Mouse (Mus musculus) CD8-positive naive resting alpha-beta T cell, adult 57 days (primary cell): ENCODE measurements around the gene Olfr768. TPM values are rescaled to one million over a fixed set of nuclear protein-coding genes. Genes with fewer than 3 reads are reported as not detected.

ENCODE experiments used
- total RNA-seq: library from RNA; stranded (reverse); gene quantifications from one replicate; pipeline ENCODE4 v1.2.4, GENCODE M21; 2023

Olfr768 gene
- total RNA-seq = not detected

DNA sequence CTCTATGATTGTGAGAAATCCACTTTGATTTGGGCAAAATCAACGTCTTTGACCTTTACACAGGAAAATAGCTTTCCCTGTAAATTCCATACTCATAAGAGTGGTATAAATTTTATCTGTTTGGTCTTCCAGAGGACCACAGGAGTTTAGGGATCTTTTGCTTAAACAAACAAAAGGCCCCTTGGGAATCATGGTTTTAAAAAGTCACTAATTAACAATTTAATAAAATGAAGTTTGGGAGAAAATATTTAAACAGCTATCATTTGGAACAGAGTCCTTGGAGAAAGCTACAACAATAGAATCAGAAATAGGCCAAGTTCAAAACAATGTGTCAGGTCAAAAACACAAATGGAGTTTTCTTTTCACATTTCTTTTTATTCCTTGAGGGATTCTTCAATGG lies at the start of gene Olfr768:
Olfr768 (minus strand) TSS at position 101 of the 400 bp plus-strand sequence.

DNA sequence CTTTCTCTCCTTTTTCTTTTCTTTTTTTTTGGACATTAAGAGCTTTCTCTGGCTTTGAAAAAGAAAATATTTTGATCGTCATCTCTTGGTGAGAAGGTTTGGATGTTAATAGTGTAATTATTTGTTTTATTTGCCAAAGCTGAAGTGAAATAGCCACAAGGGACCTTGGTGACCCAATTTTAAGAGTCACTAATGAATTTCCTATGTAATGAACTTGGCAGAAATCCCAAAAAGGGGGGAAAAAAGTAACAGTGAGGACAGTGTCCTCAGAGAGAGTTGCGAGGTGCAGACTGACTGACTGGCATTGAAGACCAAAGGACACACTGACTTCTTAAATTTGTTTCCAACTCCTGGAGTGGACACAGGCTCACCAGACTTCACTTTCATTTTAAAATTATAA lies 39.7 kb upstream of the Olfr768 start, which contains the start of gene Olfr770:
Olfr770 (minus strand) TSS at position 101 of the 400 bp plus-strand sequence.

DNA sequence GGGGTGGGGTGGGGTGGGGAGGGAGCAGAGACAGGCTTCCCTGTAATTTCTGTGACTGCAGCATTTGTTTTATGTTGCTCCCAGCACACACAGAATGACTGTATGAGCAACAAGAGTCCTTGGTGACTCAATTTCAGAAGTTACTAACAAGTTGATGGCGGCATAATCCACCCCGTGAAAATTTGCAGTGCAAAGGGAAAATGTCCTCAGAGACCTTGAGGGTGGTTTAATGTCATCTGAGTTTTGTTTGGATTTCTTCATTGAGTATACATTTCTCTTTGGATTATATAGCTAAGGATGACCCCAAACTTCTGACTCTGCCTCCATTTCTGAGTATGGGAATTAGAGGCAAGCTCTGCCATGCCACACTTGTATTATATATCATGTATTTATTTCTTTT lies 18.6 kb upstream of the Olfr768 start, which contains the start of gene Olfr769:
Olfr769 (minus strand) TSS at position 101 of the 400 bp plus-strand sequence.

DNA sequence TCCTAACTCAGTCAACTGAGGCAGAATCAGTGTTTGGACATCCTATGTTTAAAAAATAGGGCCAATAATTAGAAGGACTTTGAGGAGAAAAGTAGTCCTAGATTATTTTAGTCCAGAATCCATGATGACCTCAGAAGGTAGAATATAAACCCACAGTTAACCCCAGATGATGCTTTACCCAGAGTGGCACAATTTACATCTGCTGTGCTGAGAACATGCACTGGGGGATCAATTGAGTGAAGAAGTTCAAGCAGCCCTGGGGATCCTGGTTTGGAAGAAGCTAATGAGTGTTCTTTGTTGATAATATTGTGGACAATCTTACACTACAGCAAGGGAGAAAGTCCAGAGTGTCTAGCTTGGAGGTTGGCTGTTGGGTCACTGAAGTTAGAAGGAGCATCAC lies 16.4 kb downstream of the Olfr768 start, which contains the start of gene Olfr767:
Olfr767 (minus strand) TSS at position 101 of the 400 bp plus-strand sequence.

GRCm38 (mm10) chr10:129068877-129069276 lies 30.3 kb downstream of the Olfr768 start, which contains the start of gene Olfr766-ps1:
Olfr766-ps1 (minus strand) TSS chr10:129068977.

GRCm38 (mm10) chr10:129049898-129050297 lies 49.3 kb downstream of the Olfr768 start, which contains the start of gene Olfr765:
Olfr765 (minus strand) TSS chr10:129049998.

Other genes starting within 250 kb of the Olfr768 start
- 6.6 TPM for gene Gdf11, start 207.7 kb downstream of the Olfr768 start, total RNA-seq
- 0.52 TPM for gene Cd63, start 198.4 kb downstream of the Olfr768 start, total RNA-seq
- gene Rdh5, start 176.5 kb downstream of the Olfr768 start, total RNA-seq = 7.5 TPM
- 54.5 TPM for gene Bloc1s1, start 175.3 kb downstream of the Olfr768 start, total RNA-seq
- 3.3 TPM for gene Itga7, start 165.6 kb downstream of the Olfr768 start, total RNA-seq
- not detected for gene Mettl7b, start 138.4 kb downstream of the Olfr768 start, total RNA-seq
- 4.0 TPM for gene Olfr9, start 109.9 kb downstream of the Olfr768 start, total RNA-seq
- gene Olfr763, start 88.6 kb downstream of the Olfr768 start, total RNA-seq = 1.0 TPM
- not detected for gene Olfr764-ps1, start 59.5 kb downstream of the Olfr768 start, total RNA-seq
- not detected for gene Olfr765, start 49.4 kb downstream of the Olfr768 start, total RNA-seq
- not detected for gene Olfr766-ps1, start 30.4 kb downstream of the Olfr768 start, total RNA-seq
- gene Olfr767, start 16.5 kb downstream of the Olfr768 start, total RNA-seq = not detected
- gene Olfr769, start 18.5 kb upstream of the Olfr768 start, total RNA-seq = not detected
- not detected for gene Olfr770, start 39.6 kb upstream of the Olfr768 start, total RNA-seq
- gene Olfr771, start 65.4 kb upstream of the Olfr768 start, total RNA-seq = not detected
- gene Olfr772, start 78.5 kb upstream of the Olfr768 start, total RNA-seq = not detected
- gene Olfr773, start 88.0 kb upstream of the Olfr768 start, total RNA-seq = not detected
- not detected for gene Olfr774, start 136.8 kb upstream of the Olfr768 start, total RNA-seq
- gene Olfr775, start 149.0 kb upstream of the Olfr768 start, total RNA-seq = not detected
- gene Olfr776, start 159.8 kb upstream of the Olfr768 start, total RNA-seq = not detected
- gene Olfr777, start 172.1 kb upstream of the Olfr768 start, total RNA-seq = not detected
- gene Olfr780, start 218.7 kb upstream of the Olfr768 start, total RNA-seq = not detected
- not detected for gene Olfr781, start 229.5 kb upstream of the Olfr768 start, total RNA-seq
- not detected for gene Olfr782, start 249.5 kb upstream of the Olfr768 start, total RNA-seq